Mouse (Mus musculus) spleen, postnatal 36 days (tissue): Measurements from ENCODE around the gene Slamf9.

Source experiments
- DNase-seq, 2 experiments: peaks; one replicate each; pipeline ENCODE4 v3.0.0; 2022; ENCODE audit warnings: low spot score in 2 of 2, mixed read lengths in 1 of 2

Slamf9 gene

DNA sequence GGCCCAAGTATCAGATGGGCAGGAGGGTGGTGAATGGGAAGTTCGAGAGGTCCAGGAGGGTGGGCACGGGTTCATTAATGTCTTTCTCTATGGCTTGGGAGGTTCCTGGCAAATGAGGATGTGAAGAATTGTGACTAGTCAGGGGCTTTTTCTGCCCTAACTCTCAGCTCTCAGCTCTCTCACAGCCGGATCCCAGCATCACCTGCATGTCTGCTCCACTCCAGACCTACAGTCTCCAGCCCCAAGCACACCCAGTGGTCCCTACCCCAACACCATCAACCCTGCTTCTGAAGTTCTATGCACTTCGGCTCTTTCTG is 39.0 kb downstream of the Slamf9 start:
- DNase-seq, result no peak

DNA sequence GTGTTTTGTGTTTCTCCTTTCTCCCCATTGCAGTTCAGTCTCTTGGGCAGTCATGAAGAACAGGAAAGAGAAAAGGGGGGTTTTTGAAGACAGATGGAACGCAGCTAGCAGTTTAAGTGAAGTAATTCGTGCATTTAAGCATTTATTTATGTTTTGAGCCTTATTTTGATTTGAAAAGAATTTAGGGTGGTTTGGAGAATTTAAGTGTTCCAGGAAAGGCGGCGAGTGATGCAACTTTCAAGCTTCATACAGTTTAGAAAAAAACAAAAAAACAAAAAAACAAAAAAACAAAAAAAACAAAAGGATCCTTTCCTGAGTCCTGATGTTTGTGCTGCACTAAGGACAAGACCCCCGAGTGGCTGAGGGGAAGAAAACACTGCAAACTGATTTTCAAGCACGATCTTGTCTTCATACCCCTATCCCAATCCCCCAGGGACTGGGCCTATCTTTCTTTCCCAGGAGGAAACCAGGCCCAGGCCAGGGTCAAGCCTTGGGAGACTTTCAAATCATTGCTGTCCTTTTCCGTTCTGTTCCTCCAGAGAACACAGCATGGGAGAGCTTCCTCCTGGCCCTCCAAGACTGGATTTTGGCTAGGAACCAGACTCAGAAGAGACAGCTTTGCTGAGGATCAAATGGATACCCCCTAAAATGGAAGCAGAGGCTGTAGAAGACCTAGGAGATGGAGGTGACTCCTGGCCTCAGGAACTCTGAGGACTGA is 39.6 kb downstream of the Slamf9 start:
- DNase-seq, result no peak

DNA sequence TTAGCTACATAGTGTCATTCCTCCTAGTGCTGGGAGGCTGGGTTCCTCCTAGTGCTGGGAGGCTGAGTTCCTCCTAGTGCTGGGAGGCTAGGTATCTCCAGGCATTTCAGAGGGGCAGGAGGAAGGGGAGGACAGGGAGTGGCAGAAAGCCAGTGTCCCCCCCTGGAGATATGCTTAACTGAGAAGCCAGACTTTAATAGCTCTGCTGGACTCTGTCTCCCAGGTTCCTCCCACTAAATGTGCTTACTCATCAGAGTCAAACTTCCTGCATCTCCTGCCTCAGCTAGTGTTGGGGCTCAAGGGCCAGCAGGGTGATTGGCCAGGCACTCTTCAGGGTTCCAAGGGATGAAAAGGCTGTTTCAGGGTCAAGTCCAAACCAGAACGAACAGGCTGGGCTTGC is 40.2 kb downstream of the Slamf9 start:
- no peak for DNase-seq

DNA sequence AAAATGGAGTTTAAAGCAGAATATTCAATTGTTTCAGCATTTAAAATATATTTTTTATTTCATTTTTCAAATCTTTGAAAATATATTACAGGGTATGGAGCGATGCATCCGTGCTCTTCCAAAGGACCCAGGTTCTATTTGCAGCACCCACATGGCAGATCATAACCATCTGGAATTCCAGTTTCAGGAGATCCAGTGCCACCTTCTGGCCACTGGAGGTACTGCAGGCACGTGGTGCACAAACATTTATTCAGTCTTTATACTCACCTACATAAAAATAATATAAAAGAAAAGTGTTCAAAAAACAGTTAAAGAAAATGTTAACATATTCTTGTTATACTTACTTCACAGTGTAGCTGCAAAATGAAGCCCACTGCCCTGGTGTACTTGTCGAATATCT is 42.9 kb downstream of the Slamf9 start:
- DNase-seq, result no peak

DNA sequence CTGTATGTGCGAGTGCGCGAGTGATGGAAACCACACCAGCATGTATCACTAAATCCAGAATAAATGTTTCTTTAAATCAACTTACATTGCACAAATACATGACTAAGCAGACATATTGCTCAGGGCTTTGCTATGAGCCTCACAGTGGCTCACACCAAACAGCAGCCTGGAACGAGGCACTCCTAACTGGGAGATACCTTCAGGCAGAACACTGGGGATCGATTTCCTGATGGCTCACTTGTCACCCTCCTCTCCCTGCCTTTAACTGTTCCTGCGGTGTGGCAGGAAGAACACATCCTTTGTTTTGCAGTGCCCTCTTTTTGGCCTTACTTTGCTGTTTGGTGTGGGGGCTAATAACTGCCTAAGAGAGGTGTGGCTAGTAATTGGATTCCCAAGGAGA is 44.5 kb downstream of the Slamf9 start:
- no peak for DNase-seq

DNA sequence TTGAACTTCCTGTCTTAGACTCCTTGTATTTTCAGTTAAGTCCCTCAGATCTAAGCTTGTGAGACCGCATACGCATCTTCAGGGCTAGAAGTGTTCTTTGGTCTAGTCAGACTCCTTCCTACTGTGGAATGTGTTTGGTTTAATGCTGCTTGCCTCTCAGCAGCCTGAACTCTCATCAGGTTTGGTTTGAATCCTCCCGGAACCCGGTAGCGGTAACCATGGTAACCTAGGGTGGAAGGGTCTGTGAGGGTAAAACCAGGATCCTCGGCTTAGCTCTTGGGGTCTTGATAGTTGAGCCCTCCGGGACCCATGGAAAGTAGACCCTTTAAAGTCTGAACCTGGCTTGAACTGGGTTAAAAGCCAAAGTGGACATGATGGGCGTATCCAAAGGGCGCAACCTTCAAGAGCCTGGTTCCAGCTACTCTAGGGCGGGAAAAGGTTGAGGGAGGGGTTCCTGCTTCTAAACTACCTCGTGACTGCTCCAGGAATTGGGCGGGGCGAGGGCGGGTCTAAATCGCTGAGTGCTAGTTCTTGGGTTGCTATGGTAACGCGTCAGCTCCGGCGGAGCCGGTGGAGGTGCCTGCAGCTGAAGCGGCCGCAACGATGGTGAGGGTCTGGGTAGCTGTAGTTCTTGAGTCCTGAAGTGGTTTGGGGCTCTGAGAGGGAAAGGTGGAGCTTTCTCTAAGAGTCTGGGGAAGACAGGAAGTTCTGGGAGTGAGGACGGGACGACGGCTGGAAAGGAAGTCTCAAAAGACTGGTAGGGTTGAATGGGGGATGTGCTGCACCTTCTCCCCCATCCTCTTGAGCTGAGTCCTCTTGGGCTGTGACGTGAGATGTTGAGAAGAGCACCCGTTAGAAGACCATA is 45.6 kb downstream of the Slamf9 start, which contains the start of gene Cfap45:
Gene Cfap45, plus strand, starts transcription at position 226 of the 865 bp plus-strand sequence.
- peak; percentile 77 to 82 for DNase-seq

DNA sequence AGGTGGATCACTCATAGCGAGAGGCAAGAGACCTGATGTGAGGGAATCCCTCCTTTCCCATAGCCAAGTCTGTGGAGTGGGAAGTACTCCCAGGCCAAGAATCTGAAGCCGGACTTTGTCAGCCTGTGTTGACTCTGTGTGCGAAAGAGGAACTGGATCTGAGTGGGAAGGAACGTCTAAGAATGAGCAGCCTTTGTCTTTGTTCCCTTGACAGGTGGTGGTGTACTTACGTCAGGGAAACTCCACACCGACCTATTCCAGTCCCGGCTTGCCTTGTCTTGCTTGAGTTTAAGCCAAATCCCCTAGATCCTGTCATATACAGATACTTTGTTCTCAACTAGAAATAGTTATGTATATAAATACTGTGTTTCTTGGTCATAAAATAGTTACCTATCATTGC is 47.4 kb downstream of the Slamf9 start:
- DNase-seq, result peak; percentile 39 to 42

DNA sequence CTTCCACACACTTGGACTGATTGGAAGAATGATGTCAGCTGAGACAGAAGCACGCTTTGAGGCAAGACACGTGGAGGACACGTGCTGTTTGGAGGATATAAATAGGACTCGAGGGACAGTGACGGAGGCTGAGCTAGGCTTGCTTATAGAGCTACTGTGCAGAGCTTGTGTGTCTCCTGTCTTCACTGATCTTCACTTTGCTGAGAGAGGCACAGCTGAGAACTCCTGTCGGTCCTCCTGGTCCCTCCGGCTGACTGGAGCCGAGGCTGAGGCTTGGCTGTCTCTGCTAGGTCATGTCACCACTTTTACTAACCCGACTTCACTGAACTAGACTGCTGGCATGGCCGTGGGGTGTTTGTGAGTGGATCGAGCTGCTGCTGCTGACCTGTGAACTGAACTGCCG is 48.5 kb downstream of the Slamf9 start:
- no peak for DNase-seq

DNA sequence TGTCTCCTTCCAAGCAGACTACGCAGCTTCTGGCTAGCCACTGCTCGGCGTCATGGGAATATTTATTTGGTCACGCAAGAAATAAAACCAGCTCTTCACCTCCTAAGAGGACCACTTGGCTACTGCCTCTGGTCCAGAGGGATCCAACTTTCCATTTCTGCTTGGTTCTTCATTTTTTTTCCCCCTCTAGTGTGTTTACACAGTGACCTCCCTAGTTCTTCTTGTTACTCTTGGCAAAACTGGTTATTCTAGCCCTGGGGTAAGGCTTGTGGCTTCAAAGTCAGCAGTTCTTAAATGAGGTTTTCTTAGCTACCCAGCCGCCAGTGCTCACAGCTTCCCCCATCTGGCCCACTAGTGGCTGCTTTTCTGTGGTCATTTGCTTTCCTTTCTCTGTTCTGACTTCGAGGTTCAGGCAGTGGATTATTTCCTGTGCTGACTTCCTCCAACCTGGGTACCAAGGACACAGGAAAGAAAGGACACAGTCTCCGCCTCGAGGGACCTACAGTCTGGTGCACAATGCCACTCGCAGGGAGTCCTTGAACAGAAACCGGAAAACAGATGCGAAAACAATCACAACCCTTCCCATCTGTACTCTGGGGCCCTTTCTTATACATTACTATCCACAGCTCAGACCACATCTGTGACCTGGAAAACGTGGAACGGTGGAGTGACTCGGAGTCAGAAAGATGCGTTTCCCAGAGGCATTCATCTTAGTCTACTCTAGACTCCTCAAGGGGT is 50.0 kb downstream of the Slamf9 start:
- DNase-seq, result peak; percentile 51 to 56

DNA sequence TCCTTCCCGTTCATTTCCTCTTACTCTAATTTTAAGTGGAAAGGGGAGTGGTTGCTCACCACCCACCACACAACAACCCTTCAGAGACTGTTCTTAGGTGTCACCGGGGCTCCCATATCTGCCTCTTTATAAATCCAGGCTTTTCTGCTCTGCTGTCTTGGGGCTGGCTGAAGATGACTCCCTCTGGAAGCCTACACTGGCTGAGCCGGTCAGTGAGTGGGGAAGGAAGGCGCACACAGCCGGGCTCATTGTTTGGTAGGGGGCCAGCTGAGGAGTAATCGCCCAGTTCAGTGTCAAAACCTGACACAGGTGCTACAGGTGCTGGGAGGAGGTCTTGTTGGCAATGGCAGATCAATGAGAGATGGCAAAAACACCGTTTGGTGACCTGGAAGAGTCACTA is 50.8 kb downstream of the Slamf9 start:
- no peak for DNase-seq

DNA sequence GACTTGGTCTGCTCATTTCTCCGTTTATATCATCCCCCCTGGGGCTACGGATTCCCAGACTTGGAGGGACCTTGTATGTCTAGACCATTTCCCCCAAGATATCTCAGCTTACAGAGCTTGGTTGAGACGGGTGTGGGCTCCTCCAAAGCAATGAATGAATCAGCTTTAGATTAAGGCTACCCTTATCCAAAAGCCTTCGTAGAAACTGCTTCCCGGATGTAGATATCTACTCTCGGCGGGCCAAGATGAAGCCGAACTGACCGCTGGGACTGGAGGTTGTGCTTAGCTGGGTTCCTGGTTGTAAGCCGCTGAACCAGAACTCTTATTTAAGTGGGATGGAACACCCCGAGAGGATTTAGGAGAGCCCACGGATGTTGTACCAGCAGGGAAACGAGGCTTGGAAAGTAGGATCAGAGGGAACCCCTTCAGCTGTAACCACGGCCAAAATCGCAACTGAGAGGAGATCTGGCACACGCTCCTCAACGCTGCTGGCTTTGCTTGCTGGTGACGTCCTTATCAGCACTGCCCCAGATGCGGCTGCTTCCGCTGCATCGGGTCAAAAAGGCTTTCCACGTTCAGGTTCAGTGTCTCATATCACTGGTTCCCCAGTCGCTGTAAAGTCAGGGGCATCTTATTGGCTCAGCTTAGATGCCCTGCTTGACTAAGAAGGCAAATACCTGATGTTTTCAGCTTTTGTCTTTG is 51.4 kb downstream of the Slamf9 start:
- DNase-seq, result peak; percentile 50 to 52

DNA sequence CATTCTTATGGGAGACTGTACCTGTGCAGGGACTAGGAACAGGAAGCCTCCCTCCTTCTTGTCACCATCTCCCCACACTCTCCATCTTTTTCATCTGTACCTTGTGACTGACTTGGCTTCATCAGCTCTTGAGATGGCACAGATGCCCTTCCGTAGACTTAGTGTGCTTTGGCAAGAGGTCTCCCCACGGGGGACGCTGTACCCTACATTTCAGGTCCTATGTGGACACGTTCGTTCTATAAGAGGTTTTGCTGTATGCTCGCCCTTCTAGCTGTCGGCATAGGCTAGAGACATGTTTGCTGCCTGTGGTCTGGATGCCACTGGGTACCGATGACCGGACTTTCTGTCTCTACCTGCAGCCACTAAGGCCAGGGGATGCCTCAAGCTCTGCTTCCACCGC is 52.3 kb downstream of the Slamf9 start:
- no peak for DNase-seq
